Mouse (Mus musculus) Muller cell, postnatal 12 days (primary cell): ENCODE measurements at regions not wholly inside any gene's neighbourhood (a gene's known extent, or its start where the extent isn't known, plus 50 kb on each side); places are given as distances from the start of the nearest gene placed in this dataset.

ENCODE experiments used
- DNase-seq: peaks from one replicate; pipeline ENCODE4 v3.0.0-alpha.2; 2015; ENCODE audit errors: inconsistent ontology term

GRCm38 (mm10) chr15:57644331-57644953 is 167.0 kb upstream of the Slc22a22 start:
- peak; percentile 19 for DNase-seq

GRCm38 (mm10) chr15:57639115-57639514 is 161.7 kb upstream of the Slc22a22 start:
- DNase-seq = no peak

GRCm38 (mm10) chr15:57633067-57633466 is 155.6 kb upstream of the Slc22a22 start:
- peak; percentile 24 for DNase-seq

- no peak for DNase-seq
Measured at GRCm38 (mm10) chr15:57632537-57632936, 155.1 kb upstream of the Slc22a22 start.

- DNase-seq = no peak
Measured at GRCm38 (mm10) chr15:57618466-57618865, 141.0 kb upstream of the Slc22a22 start.

GRCm38 (mm10) chr15:57616880-57617391 is 139.5 kb upstream of the Slc22a22 start:
- peak; percentile 66 for DNase-seq

GRCm38 (mm10) chr15:57610006-57610405 is 132.6 kb upstream of the Slc22a22 start:
- DNase-seq = no peak

- no peak for DNase-seq
Measured at GRCm38 (mm10) chr15:57608519-57608918, 131.1 kb upstream of the Slc22a22 start.

GRCm38 (mm10) chr15:57600562-57600961 is 123.1 kb upstream of the Slc22a22 start:
- peak; percentile 33 for DNase-seq

- DNase-seq = no peak
Measured at GRCm38 (mm10) chr15:57593326-57594004, 116.0 kb upstream of the Slc22a22 start.

- DNase-seq = no peak
Measured at GRCm38 (mm10) chr15:57590597-57591219, 113.3 kb upstream of the Slc22a22 start.

GRCm38 (mm10) chr15:57589404-57590377 is 112.3 kb upstream of the Slc22a22 start:
- peak; percentile 86 for DNase-seq

- DNase-seq = no peak
Measured at GRCm38 (mm10) chr15:57585411-57585810, 108.0 kb upstream of the Slc22a22 start.

GRCm38 (mm10) chr15:57584498-57584897 is 107.1 kb upstream of the Slc22a22 start:
- DNase-seq = no peak

- DNase-seq = no peak
Measured at GRCm38 (mm10) chr15:57581266-57581665, 103.8 kb upstream of the Slc22a22 start.

GRCm38 (mm10) chr15:57578794-57579193 is 101.4 kb upstream of the Slc22a22 start:
- peak; percentile 88 for DNase-seq

- DNase-seq = no peak
Measured at GRCm38 (mm10) chr15:57574080-57574618, 96.7 kb upstream of the Slc22a22 start.

- DNase-seq = no peak
Measured at GRCm38 (mm10) chr15:57572460-57572859, 95.0 kb upstream of the Slc22a22 start.

GRCm38 (mm10) chr15:57568006-57568630 is 90.7 kb upstream of the Slc22a22 start:
- peak; percentile 93 for DNase-seq

GRCm38 (mm10) chr15:57547154-57547553 is 69.7 kb upstream of the Slc22a22 start:
- DNase-seq = no peak

- DNase-seq = no peak
Measured at GRCm38 (mm10) chr15:57545141-57545540, 67.7 kb upstream of the Slc22a22 start.
